Mouse (Mus musculus) embryonic facial prominence, embryonic 15.5 days (tissue): ENCODE results near the gene Phf11a. TPM values are rescaled to one million over a fixed set of nuclear protein-coding genes. Genes with fewer than 3 reads are reported as not detected.
"Not testable (repeated sequence)": the region's sequence is repeated elsewhere in the genome, so short reads cannot be mapped to it uniquely, and the experiment has no call there.

ENCODE experiments used
- ATAC-seq: fragments of 200-750 bp; cut with Nextera tagmentation; 2 replicates; pipeline ENCODE4 v1.8.0; 2017; ENCODE audit warnings: low read depth, moderate TSS enrichment; ENCODE audit not compliant: insufficient number of reproducible peaks, low FRiP score, low TSS enrichment
- H3K27ac ChIP-seq: fragments of 300-500 bp; sonication (generic); replicated peaks from 2 replicates; pipeline ENCODE4 v1.5.1; 2015; ENCODE audit warnings: mild to moderate bottlenecking, inconsistent platforms
- H3K27me3 ChIP-seq: fragments of 300-500 bp; sonication (generic); 2 replicates; pipeline ENCODE4 v1.6.1; 2015; ENCODE audit warnings: inconsistent platforms
- H3K36me3 ChIP-seq: fragments of 300-500 bp; sonication (generic); 2 replicates; pipeline ENCODE4 v1.6.1; 2015; ENCODE audit warnings: mild to moderate bottlenecking, inconsistent platforms
- H3K4me1 ChIP-seq: fragments of 300-500 bp; sonication (generic); 2 replicates; pipeline ENCODE4 v1.6.1; 2015; ENCODE audit warnings: inconsistent platforms
- H3K4me2 ChIP-seq: fragments of 300-500 bp; sonication (generic); replicated peaks from 2 replicates; pipeline ENCODE4 v1.6.1; 2015; ENCODE audit warnings: mild to moderate bottlenecking, inconsistent platforms
- H3K4me3 ChIP-seq: fragments of 300-500 bp; sonication (generic); replicated peaks from 2 replicates; pipeline ENCODE4 v1.5.1; 2015; ENCODE audit warnings: mild to moderate bottlenecking, inconsistent platforms
- H3K9ac ChIP-seq: fragments of 300-500 bp; sonication (generic); 2 replicates; pipeline ENCODE4 v1.6.1; 2015; ENCODE audit warnings: inconsistent platforms
- H3K9me3 ChIP-seq: fragments of 300-500 bp; sonication (generic); replicated peaks from 2 replicates; pipeline ENCODE4 v1.6.1; 2016; ENCODE audit warnings: inconsistent platforms
- WGBS: fragments of 180-500 bp; shearing (Covaris S2); methylation state at CpG from one replicate; pipeline ENCODE4 v1.1.7; 2015; 5-methylcytosine and 5-hydroxymethylcytosine counted together
- polyA plus RNA-seq: library from polyadenylated mRNA; unstranded; fragments of >200 nt; fragmentation: Nextera tagmentation; extraction: Ambion mirVana; gene quantifications from 2 replicates; pipeline ENCODE4 v1.2.1, GENCODE M21; 2015

Phf11a gene
- polyA plus RNA-seq: not detected in 2 replicates

- not testable (repeated sequence) for H3K9me3 ChIP-seq, H3K9ac ChIP-seq, ATAC-seq, H3K4me1 ChIP-seq, H3K27ac ChIP-seq, H3K4me3 ChIP-seq, H3K4me2 ChIP-seq, H3K36me3 ChIP-seq, H3K27me3 ChIP-seq
- 61% methylated on average over 1 of the region's 1 CpGs for WGBS
Observed at GRCm38 (mm10) chr14:59297391-59297790, at the start of gene Phf11a. Phf11a (minus strand) TSS chr14:59297522.

GRCm38 (mm10) chr14:59341189-59341588 lies 43.9 kb upstream of the Phf11a start, which contains the start of gene Phf11b:
Phf11b (minus strand) TSS chr14:59341351.
- not testable (repeated sequence) for H3K4me2 ChIP-seq, ATAC-seq, H3K4me1 ChIP-seq, H3K36me3 ChIP-seq, H3K9ac ChIP-seq, H3K9me3 ChIP-seq, H3K27ac ChIP-seq, H3K4me3 ChIP-seq, H3K27me3 ChIP-seq
- WGBS: 74% methylated on average over 1 of the region's 1 CpGs

GRCm38 (mm10) chr14:59339541-59339940 lies 42.2 kb upstream of the Phf11a start:
- Histone ChIP-seq H3K4me2 (no peak overlapping the region), H3K27ac (no peak overlapping the region), H3K9me3 (no peaks in the 10 kb centered on the region), H3K27me3 (no peaks in the 10 kb centered on the region), H3K4me3 (no peak overlapping the region), H3K4me1 (no peaks in the 10 kb centered on the region), H3K9ac (no peak overlapping the region), H3K36me3 (no peaks in the 10 kb centered on the region)
- no peak for ATAC-seq
- WGBS: 82% methylated on average over 1 of the region's 1 CpGs

DNA sequence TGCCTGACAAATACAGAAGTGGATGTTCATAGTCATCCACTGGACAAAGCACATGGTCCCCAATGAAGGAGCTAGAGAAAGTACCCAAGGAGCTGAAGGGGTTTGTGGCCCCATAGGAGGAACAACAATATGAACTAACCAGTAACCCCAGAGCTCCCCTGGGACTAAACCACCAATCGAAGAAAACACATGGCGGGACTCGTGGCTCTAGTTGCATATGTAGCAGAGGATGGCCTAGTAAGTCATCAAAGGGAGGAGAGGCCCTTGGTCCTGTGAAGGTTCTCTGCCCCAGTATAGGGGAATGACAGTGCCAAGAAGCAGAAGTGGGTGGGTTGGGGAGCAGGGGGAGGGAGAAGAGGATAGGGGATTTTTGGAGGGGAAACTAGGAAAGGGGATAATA lies 38.7 kb upstream of the Phf11a start:
- not testable (repeated sequence) for ATAC-seq, H3K9me3 ChIP-seq, H3K27ac ChIP-seq, H3K4me1 ChIP-seq, H3K4me3 ChIP-seq, H3K4me2 ChIP-seq, H3K9ac ChIP-seq, H3K27me3 ChIP-seq, H3K36me3 ChIP-seq
- WGBS: 60% methylated on average over 3 of the region's 3 CpGs

DNA sequence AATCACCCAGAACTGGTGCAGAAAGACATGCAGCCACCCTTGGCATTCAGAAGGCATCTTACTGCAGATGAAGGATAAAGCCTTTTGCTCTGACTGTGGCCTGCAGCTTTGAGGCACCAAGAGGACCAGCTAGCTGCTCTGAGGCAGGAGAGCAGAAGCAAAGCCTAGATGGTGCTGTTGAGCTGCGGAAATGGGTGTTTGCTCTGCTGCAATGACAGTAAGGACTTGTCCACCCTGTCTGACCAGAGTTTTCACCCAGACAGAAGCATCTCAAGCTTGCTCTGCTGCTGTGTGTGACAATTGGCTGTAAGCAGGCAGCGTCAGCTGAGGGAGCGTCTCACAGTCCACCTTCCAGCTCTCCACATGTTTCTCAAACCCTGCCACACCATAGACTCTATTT lies 33.2 kb upstream of the Phf11a start:
- not testable (repeated sequence) for H3K9me3 ChIP-seq, H3K4me1 ChIP-seq, H3K36me3 ChIP-seq, H3K4me2 ChIP-seq, H3K4me3 ChIP-seq, H3K27ac ChIP-seq, H3K9ac ChIP-seq, ATAC-seq, H3K27me3 ChIP-seq
- 41% methylated on average over 3 of the region's 3 CpGs for whole genome bisulfite sequencing

GRCm38 (mm10) chr14:59319970-59320369 lies 22.6 kb upstream of the Phf11a start:
- H3K9ac ChIP-seq, H3K4me3 ChIP-seq, ATAC-seq, H3K4me1 ChIP-seq, H3K27ac ChIP-seq, H3K27me3 ChIP-seq, H3K36me3 ChIP-seq, H3K4me2 ChIP-seq, H3K9me3 ChIP-seq: not testable (repeated sequence)
- WGBS: 62% methylated on average over 6 of the region's 6 CpGs

- ATAC-seq: not testable (repeated sequence)
Observed at GRCm38 (mm10) chr14:59319036-59319435, 21.7 kb upstream of the Phf11a start.

GRCm38 (mm10) chr14:59291769-59292168 lies 5.6 kb downstream of the Phf11a start:
- not testable (repeated sequence) for H3K36me3 ChIP-seq, ATAC-seq, H3K4me2 ChIP-seq

More at GRCm38 (mm10) chr14:59319036-59319435, 21.7 kb upstream of the Phf11a start:
- H3K4me2 ChIP-seq, H3K4me3 ChIP-seq, H3K27me3 ChIP-seq, H3K4me1 ChIP-seq, H3K36me3 ChIP-seq, H3K9ac ChIP-seq, H3K27ac ChIP-seq, H3K9me3 ChIP-seq: not testable (repeated sequence)
- 79% methylated on average over 3 of the region's 3 CpGs for WGBS

GRCm38 (mm10) chr14:59274961-59275360 lies 22.4 kb downstream of the Phf11a start:
- not testable (repeated sequence) for H3K4me3 ChIP-seq, H3K9ac ChIP-seq, H3K9me3 ChIP-seq, ATAC-seq, H3K36me3 ChIP-seq, H3K27ac ChIP-seq, H3K4me2 ChIP-seq, H3K27me3 ChIP-seq, H3K4me1 ChIP-seq
- 72% methylated on average over 4 of the region's 4 CpGs for WGBS

More at GRCm38 (mm10) chr14:59291769-59292168, 5.6 kb downstream of the Phf11a start:
- H3K27me3 ChIP-seq, H3K9me3 ChIP-seq, H3K27ac ChIP-seq, H3K4me3 ChIP-seq, H3K4me1 ChIP-seq, H3K9ac ChIP-seq: not testable (repeated sequence)

DNA sequence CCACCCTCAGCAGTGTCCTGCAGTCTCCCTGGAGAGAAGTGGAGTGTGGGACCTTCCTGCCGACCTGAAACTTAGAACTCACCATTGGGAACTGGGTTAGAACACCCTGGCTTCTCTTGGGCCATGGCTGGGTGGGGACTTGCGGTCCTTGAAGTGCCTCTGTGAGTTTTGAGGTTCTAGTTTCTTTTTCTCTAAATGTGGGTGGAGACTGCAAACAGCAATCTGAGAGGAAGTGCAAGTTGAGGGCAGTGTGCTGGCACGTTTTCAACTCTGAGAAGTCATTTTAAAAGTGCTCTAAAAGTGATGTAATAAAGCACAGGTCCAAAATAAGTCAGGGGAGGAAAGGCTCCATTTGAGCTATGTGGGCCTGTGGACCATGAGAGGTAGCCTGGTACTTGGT lies 37.3 kb downstream of the Phf11a start, which contains the start of gene Gm6904:
Gene Gm6904, minus strand, starts transcription at position 161 of the 400 bp plus-strand sequence.
- Histone ChIP-seq H3K4me3 (no peak within 1 kb of the TSS), H3K9me3 (no peaks in the 10 kb centered on the region), H3K27ac (no peak within 1 kb of the TSS), H3K4me1 (no peaks in the 10 kb centered on the region), H3K36me3 (no peaks in the 10 kb centered on the region), H3K27me3 (no peaks in the 10 kb centered on the region), H3K4me2 (no peak within 1 kb of the TSS), H3K9ac (no peak within 1 kb of the TSS)
- no peak for ATAC-seq
- WGBS: 54% methylated on average over 3 of the region's 3 CpGs

- H3K9ac ChIP-seq, H3K27me3 ChIP-seq, H3K4me1 ChIP-seq, H3K36me3 ChIP-seq, H3K4me2 ChIP-seq, ATAC-seq, H3K4me3 ChIP-seq, H3K9me3 ChIP-seq, H3K27ac ChIP-seq: not testable (repeated sequence)
- 79% methylated on average over 1 of the region's 1 CpGs for WGBS
Observed at GRCm38 (mm10) chr14:59255861-59256260, 41.5 kb downstream of the Phf11a start.

- not testable (repeated sequence) for H3K4me3 ChIP-seq, H3K4me1 ChIP-seq, H3K27me3 ChIP-seq, H3K4me2 ChIP-seq, ATAC-seq, H3K27ac ChIP-seq, H3K9me3 ChIP-seq, H3K36me3 ChIP-seq, H3K9ac ChIP-seq
- WGBS: 54% methylated on average over 5 of the region's 5 CpGs
Observed at GRCm38 (mm10) chr14:59250350-59250749, 47.0 kb downstream of the Phf11a start.
